Mouse (Mus musculus) embryonic facial prominence, embryonic 11.5 days (tissue): Measurements from ENCODE around the gene Gata3. TPM values are rescaled to one million over a fixed set of nuclear protein-coding genes. Genes with fewer than 3 reads are reported as not detected.
A peak's percentile ranks its signal among the peaks of the same experiment; 100 is the strongest.

ENCODE experiments used
- ATAC-seq: fragments of 200-750 bp; cut with Nextera tagmentation; replicated peaks from 2 replicates; pipeline ENCODE4 v1.8.0; 2017; ENCODE audit warnings: low read depth; ENCODE audit not compliant: insufficient number of reproducible peaks, low FRiP score, low TSS enrichment
- DNase-seq: peaks from one replicate; pipeline ENCODE4 v3.0.0-alpha.2; 2015; ENCODE audit warnings: low spot score
- H3K27ac ChIP-seq: fragments of 300-500 bp; sonication (generic); replicated peaks from 2 replicates; pipeline ENCODE4 v1.5.1; 2014; ENCODE audit warnings: mild to moderate bottlenecking, low read depth, low read length, control low read depth
- H3K27me3 ChIP-seq: fragments of 300-500 bp; sonication (generic); 2 replicates; pipeline ENCODE4 v1.6.1; 2014; ENCODE audit warnings: mild to moderate bottlenecking, low read length, moderate library complexity, mixed read lengths; ENCODE audit not compliant: control insufficient read depth, insufficient read depth
- H3K36me3 ChIP-seq: fragments of 300-500 bp; sonication (generic); replicated peaks from 2 replicates; pipeline ENCODE4 v1.6.1; 2014; ENCODE audit warnings: low read depth, mild to moderate bottlenecking, low read length, moderate library complexity, mixed read lengths; ENCODE audit not compliant: control insufficient read depth, insufficient read depth
- H3K4me1 ChIP-seq: fragments of 300-500 bp; sonication (generic); 2 replicates; pipeline ENCODE4 v1.6.1; 2014; ENCODE audit warnings: low read length, mixed read lengths; ENCODE audit not compliant: control insufficient read depth, insufficient read depth
- H3K4me2 ChIP-seq: fragments of 300-500 bp; sonication (generic); 2 replicates; pipeline ENCODE4 v1.6.1; 2014; ENCODE audit warnings: low read depth, mild to moderate bottlenecking, control low read depth, low read length, moderate library complexity
- H3K4me3 ChIP-seq: fragments of 300-500 bp; sonication (generic); 2 replicates; pipeline ENCODE4 v1.5.1; 2014; ENCODE audit warnings: low read depth, low read length, control low read depth
- H3K9ac ChIP-seq: fragments of 300-500 bp; sonication (generic); replicated peaks from 2 replicates; pipeline ENCODE4 v1.6.1; 2014; ENCODE audit warnings: mild to moderate bottlenecking, control low read depth, low read length
- H3K9me3 ChIP-seq: fragments of 300-500 bp; sonication (generic); replicated peaks from 2 replicates; pipeline ENCODE4 v1.6.1; 2016; ENCODE audit warnings: mild to moderate bottlenecking, low read length, inconsistent platforms, mixed read lengths; ENCODE audit not compliant: control insufficient read depth
- WGBS: fragments of 180-500 bp; shearing (Covaris S2); extraction: QIAGEN DNeasy Blood & Tissue Kit; methylation state at CpG from one replicate; pipeline ENCODE4 v1.1.7; 2014; 5-methylcytosine and 5-hydroxymethylcytosine counted together
- polyA plus RNA-seq: library from polyadenylated mRNA; unstranded; fragments of >200 nt; fragmentation: Nextera tagmentation; extraction: Ambion mirVana; gene quantifications from 2 replicates; pipeline ENCODE4 v1.2.1, GENCODE M21; 2014

The Gata3 gene
- polyA plus RNA-seq, 1 experiment from 2014 or later: 17.4 TPM

DNA sequence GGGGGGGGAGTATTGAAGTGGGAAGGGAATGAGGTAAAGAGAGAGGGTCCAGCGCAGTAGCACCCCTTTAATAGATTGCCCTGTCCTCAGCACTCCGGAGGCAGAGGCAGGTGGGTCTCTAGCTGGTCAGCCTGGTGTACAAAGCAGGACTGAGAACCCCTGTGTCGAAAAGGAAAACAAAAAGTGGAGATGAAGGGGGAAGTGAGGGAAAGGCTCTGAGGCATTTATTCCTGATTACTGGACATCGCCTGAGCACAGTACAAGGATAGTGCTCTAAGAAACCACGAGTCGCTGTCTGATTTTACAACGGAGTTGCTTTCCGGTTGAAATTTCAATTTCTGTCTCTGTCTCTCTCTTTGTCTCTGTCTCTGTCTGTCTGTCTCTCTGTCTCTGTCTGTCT, 417 bp upstream of the Gata3 start:
- Histone ChIP-seq H3K4me3 (no peak overlapping the region), H3K4me2 (no peak overlapping the region), H3K9ac (no peak overlapping the region), H3K27ac (no peak overlapping the region), H3K36me3 (no peaks in the 10 kb centered on the region), H3K4me1 (no peaks in the 10 kb centered on the region), H3K9me3 (no peaks in the 10 kb centered on the region), H3K27me3 (peaks cover 67% of the 10 kb centered on the region)
- 6% methylated on average over 8 of the region's 8 CpGs for WGBS
- ATAC-seq (no peak), DNase-seq (no peak)

DNA sequence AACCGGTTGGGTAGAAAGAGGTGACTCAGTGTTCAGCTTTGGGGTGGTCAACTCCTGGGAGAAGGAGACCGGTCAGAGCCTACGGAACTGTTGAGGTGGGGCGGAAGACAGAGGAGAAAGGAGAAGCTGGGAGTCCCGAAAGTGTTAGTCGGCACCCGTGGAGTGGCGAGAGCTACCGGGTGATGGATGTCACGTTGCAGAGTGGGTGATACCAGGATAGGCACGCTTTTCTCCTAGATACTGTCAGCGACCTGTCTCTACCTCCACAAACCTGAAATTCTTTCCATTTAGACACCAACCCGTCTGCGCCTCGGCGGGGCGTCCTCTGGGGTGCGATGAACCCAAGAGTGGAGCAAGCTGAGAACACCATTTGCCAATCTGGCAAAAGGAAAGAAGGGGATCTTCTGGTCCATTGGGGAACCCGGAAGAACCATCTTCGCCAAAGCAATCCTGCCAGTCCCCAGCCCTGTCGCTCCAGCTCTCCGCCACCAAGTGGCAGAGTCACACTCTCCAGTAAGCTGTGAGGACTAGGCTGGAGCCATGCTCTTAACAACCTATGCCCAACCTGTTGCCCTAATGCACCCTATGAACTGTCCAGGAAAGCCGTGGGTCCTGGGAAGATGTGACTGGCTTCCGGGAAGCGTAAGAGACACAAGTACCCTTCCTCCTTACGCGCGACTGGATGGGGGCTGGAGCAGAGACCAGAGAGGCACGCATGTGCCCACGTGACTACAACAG, 752 bp downstream of the Gata3 start, which contains the start of gene 9230102O04Rik:
9230102O04Rik (minus strand) TSS at position 628 of the 738 bp plus-strand sequence.
- ATAC-seq (0 out of 2 replicates have a peak, but pooled peaks have one; percentile 64), DNase-seq (peak; percentile 60)
- H3K36me3 ChIP-seq: no peaks in the 10 kb centered on the region
- no peak within 1 kb of the TSS for H3K9ac ChIP-seq
- peak within 1 kb of the TSS; percentile 30 for H3K4me2 ChIP-seq
- peaks cover 63% of the 10 kb centered on the region for H3K27me3 ChIP-seq
- no peaks in the 10 kb centered on the region for H3K4me1 ChIP-seq
- H3K9me3 ChIP-seq: no peaks in the 10 kb centered on the region
- H3K27ac ChIP-seq: no peak within 1 kb of the TSS
- peak within 1 kb of the TSS; percentile 7; the same call in 1 of the 2 replicates for H3K4me3 ChIP-seq
- under 1% methylated on average over 30 of the region's 30 CpGs for WGBS

DNA sequence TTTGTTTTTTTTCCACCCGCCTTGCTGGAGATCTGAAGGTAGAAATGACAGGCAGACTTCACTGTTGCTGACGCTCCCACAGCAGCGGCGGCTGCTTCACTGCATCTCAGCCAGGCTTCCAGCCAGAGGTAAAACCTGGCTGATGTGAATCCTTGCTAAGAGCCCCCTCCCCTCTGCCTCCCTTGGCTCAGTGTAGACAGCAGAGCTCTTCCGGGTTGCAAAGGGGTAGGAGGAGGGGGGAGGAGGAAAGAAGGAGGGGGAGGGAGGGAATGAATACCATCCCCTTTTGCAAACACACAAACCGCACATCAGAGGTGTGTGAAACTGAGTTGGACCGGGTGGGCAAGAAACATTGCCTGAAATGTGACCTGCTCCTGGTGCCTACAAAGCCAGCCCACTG, 2.2 kb downstream of the Gata3 start:
- Histone ChIP-seq H3K4me3 (no peak overlapping the region), H3K4me1 (peaks cover 4% of the 10 kb centered on the region), H3K4me2 (0 out of 2 replicates have a peak overlapping the region, but pooled peaks have one; percentile 1), H3K27ac (no peak overlapping the region), H3K9ac (no peak overlapping the region), H3K9me3 (no peaks in the 10 kb centered on the region), H3K36me3 (no peaks in the 10 kb centered on the region), H3K27me3 (peaks cover 59% of the 10 kb centered on the region)
- DNase-seq (peak; percentile 45), ATAC-seq (no peak)
- WGBS: under 1% methylated on average over 7 of the region's 7 CpGs

DNA sequence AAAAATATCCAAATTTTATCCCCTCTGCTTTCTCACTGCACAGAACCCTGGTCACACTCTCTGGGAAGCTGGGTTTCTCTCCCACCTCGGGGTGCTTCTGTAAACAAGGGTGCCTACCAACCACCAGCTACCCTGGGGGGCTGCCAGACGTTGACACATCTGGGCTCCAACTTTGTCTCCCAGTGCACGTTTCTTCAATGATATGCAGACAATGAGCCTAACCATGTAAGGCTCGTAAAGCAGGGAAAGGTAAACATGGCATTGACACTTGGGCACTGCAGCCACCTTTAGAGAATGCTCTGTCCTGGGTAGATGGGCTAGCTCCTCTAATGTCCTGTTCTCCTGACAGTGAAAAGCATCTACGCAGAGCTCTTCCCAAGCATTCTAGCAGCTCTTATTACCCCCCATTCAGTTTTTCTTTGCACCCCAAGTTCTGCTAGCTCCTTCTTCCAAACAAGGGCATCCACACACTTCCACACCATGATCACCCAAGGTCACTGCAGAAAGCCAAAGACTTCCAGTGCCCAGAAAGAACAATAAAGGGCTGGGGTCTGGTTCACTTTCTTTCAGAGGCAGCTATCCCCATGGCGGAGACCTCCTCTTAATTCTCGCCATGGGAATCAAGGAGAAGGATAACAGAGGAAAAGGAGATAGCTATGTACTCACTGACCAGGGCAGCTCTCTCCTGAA, 2.8 kb downstream of the Gata3 start:
- Histone ChIP-seq H3K4me2 (no peak overlapping the region), H3K4me1 (peaks cover 4% of the 10 kb centered on the region), H3K36me3 (no peaks in the 10 kb centered on the region), H3K27me3 (peaks cover 59% of the 10 kb centered on the region), H3K27ac (no peak overlapping the region), H3K9me3 (no peaks in the 10 kb centered on the region), H3K9ac (no peak overlapping the region), H3K4me3 (no peak overlapping the region)
- ATAC-seq (no peak), DNase-seq (no peak)
- WGBS: 4% methylated on average over 7 of the region's 7 CpGs

DNA sequence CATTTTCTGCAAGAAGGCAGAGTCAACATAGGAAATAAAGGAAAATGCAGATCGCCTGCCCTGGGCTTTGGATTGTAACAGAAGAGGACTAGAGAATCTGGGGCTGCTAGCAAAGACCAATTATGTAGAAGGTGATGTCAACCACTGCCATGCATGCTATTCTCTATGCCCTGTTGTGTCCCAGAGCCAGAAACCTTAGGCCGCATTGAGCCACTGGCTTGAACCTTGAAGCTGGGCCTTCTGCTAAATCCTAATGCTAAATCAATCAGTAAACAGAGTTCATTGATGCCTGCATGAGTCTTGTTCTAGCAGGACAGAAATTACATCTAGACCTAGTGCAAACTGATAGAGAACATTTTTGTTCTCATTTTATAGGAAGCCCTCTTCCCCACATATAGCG, 3.8 kb downstream of the Gata3 start:
- no peak overlapping the region for H3K27ac ChIP-seq
- no peak for ATAC-seq
- peaks cover 54% of the 10 kb centered on the region for H3K27me3 ChIP-seq
- WGBS: 10% methylated on average over 3 of the region's 3 CpGs
- no peak overlapping the region for H3K9ac ChIP-seq
- no peaks in the 10 kb centered on the region for H3K36me3 ChIP-seq
- no peak overlapping the region for H3K4me2 ChIP-seq
- H3K4me3 ChIP-seq: no peak overlapping the region
- DNase-seq: no peak
- no peaks in the 10 kb centered on the region for H3K9me3 ChIP-seq
- peaks cover 8% of the 10 kb centered on the region for H3K4me1 ChIP-seq

GRCm38 (mm10) chr2:9885217-9885770, 4.5 kb downstream of the Gata3 start:
- H3K27me3 ChIP-seq: peaks cover 47% of the 10 kb centered on the region
- H3K4me3 ChIP-seq: no peak overlapping the region
- H3K4me2 ChIP-seq: no peak overlapping the region
- H3K27ac ChIP-seq: no peak overlapping the region
- H3K9ac ChIP-seq: no peak overlapping the region
- no peaks in the 10 kb centered on the region for H3K9me3 ChIP-seq
- ATAC-seq (no peak), DNase-seq (no peak)
- WGBS: 4% methylated on average over 14 of the region's 14 CpGs
- H3K4me1 ChIP-seq: peaks cover 8% of the 10 kb centered on the region
- no peaks in the 10 kb centered on the region for H3K36me3 ChIP-seq

GRCm38 (mm10) chr2:9884533-9885216, 5.2 kb downstream of the Gata3 start:
- H3K4me3 ChIP-seq: peak overlapping the region; percentile 34; the same call in 1 of the 2 replicates
- WGBS: 4% methylated on average over 15 of the region's 15 CpGs
- H3K27ac ChIP-seq: no peak overlapping the region
- H3K9ac ChIP-seq: no peak overlapping the region
- H3K9me3 ChIP-seq: no peaks in the 10 kb centered on the region
- DNase-seq (peak; percentile 13), ATAC-seq (no peak)
- H3K4me1 ChIP-seq: peaks cover 8% of the 10 kb centered on the region
- H3K36me3 ChIP-seq: no peaks in the 10 kb centered on the region
- peak overlapping the region; percentile 24 for H3K4me2 ChIP-seq
- H3K27me3 ChIP-seq: peaks cover 41% of the 10 kb centered on the region
